In the genomic region with DNA sequence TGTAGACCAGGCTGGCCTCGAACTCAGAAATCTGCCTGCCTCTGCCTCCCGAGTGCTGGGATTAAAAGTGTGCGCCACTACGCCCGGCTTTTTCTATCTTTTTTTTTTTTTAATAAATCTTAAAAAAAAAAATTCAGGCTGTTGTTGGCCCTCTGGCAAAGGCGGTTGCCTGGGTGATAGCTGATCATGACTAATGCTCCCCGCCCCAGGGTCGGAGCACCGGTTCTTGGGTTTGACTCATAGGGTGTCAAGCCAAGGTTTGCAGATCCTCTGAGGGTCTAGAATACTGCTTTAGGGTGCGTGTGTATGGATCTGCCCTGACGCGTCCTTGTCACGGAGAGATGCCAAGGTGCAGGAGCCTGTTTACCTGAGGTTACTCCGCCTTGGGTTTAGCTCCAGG, we compare ENCODE assay signal across 24 mouse cellular contexts. TPM values are rescaled to one million over a fixed set of nuclear protein-coding genes. Genes with fewer than 3 reads are reported as not detected.
DNase-seq lines count a peak whose midpoint lies in the region; TF ChIP-seq lines count a peak whose summit lies in the region.
"Had no signal": no experiment of that assay in that cellular context is flagged by ENCODE, and none has a peak within 500 bp of the region (broad histone marks: within the 10 kb centered on the region; RNA-seq: fewer than 3 reads in every experiment).

No protein-coding gene starts in this region.

- H3K4me3 ChIP-seq in E14TG2a.4 (replicated peaks; ENCODE audit: low read length) = peak overlapping the region; percentile 67
- peak overlapping the region; percentile 48 to 59 for H3K4me3 ChIP-seq in ES-E14 (ENCODE audit: insufficient read depth in 1 of 2, low read depth in 1 of 2, low read length in 2 of 2, poor library complexity in 1 of 2, severe bottlenecking in 1 of 2)
- H3K4me3 ChIP-seq: embryonic facial prominence, embryonic 12.5 days; heart, adult 2 months; heart, embryonic 13.5 days; hindbrain, embryonic 12.5 days; kidney, embryonic 15.5 days; limb, embryonic 15.5 days; lung, embryonic 15.5 days; midbrain, embryonic 10.5 days had no signal

- H3K27ac ChIP-seq in ES-E14 (ENCODE audit: insufficient read depth, low read depth, low read length, poor library complexity, severe bottlenecking) = no peak overlapping the region
- H3K27ac ChIP-seq: embryonic facial prominence, embryonic 12.5 days; heart, adult 2 months; heart, embryonic 13.5 days; hindbrain, embryonic 12.5 days; kidney, embryonic 15.5 days; limb, embryonic 15.5 days; liver, embryonic 14.5 days; lung, embryonic 15.5 days; midbrain, embryonic 10.5 days had no signal

- in situ Hi-C loops in ES-E14 (cut with MboI; ENCODE audit: low sequenced_read_pairs in 2 of 2, unreplicated experiment in 2 of 2) = loop anchor here in 1 of 2 experiments (25.0 kb wide), 1 partner anchor 132 kb away; the partner anchor contains the start of gene C1galt1c1

- DNase-seq in ES-E14 (ENCODE audit: low read depth, low spot score) = no peak
- peak; percentile 79 for DNase-seq in adrenal gland, adult 2 months
- DNase-seq in adrenal gland, postnatal 4 days (ENCODE audit: low spot score in 2 of 2) = peak; percentile 4 to 8
- DNase-seq in cerebellum, adult 18-20 months = no peak
- DNase-seq in left cerebral cortex, adult 8-10 months (ENCODE audit: low spot score in 2 of 2) = no peak
- no peak for DNase-seq in cerebellum, adult 11-12 months
- DNase-seq: cerebellum, adult 11 months; cerebellum, postnatal 25 days; gastrocnemius, postnatal 36 days; heart, adult 2 months; heart, postnatal 14 days; kidney, postnatal 4 days; layer of hippocampus, adult 9-11 months; left cerebral cortex, postnatal 4 days; thymus, postnatal 4 days had no signal

- H3K9me3 ChIP-seq in E14TG2a.4 (ENCODE audit: low read length) (no peaks in the 10 kb centered on the region), ES-E14 (ENCODE audit: control insufficient read depth, insufficient read depth, low read depth, low read length) (no peaks in the 10 kb centered on the region)
- H3K9me3 ChIP-seq: embryonic facial prominence, embryonic 12.5 days; heart, embryonic 13.5 days; hindbrain, embryonic 12.5 days; kidney, embryonic 15.5 days; limb, embryonic 15.5 days; lung, embryonic 15.5 days; midbrain, embryonic 10.5 days had no signal

- H3K4me1 ChIP-seq in E14TG2a.4 (replicated peaks; ENCODE audit: low read depth, low read length) (peaks cover 3% of the 10 kb centered on the region; the same call in 1 of the 2 replicates), ES-E14 (ENCODE audit: control insufficient read depth in 2 of 2, insufficient read depth in 2 of 2, low read length in 2 of 2, poor library complexity in 1 of 2) (no peaks in the 10 kb centered on the region)
- H3K4me1 ChIP-seq: embryonic facial prominence, embryonic 12.5 days; heart, embryonic 13.5 days; hindbrain, embryonic 12.5 days; kidney, embryonic 15.5 days; limb, embryonic 15.5 days; lung, embryonic 15.5 days; midbrain, embryonic 10.5 days had no signal

- H3K9ac ChIP-seq in ES-E14 (ENCODE audit: insufficient read depth, low read depth, low read length, poor library complexity, severe bottlenecking) = peak overlapping the region; percentile 35; the same call in 1 of the 2 replicates
- H3K9ac ChIP-seq: embryonic facial prominence, embryonic 12.5 days; heart, embryonic 13.5 days; hindbrain, embryonic 12.5 days; kidney, embryonic 15.5 days; limb, embryonic 15.5 days; liver, embryonic 14.5 days; lung, embryonic 15.5 days had no signal

- no peak for TF ChIP-seq CTCF in E14TG2a.4 (conservative IDR thresholded peaks at IDR 0.05; ENCODE audit: low read length)

- H3K36me3 ChIP-seq in E14TG2a.4 (ENCODE audit: insufficient read depth, low read length) = no peaks in the 10 kb centered on the region
- H3K36me3 ChIP-seq in ES-E14 (ENCODE audit: control insufficient read depth, insufficient read depth, low read length, poor library complexity, severe bottlenecking) = no peaks in the 10 kb centered on the region
- H3K36me3 ChIP-seq: embryonic facial prominence, embryonic 12.5 days; heart, embryonic 13.5 days; hindbrain, embryonic 12.5 days; kidney, embryonic 15.5 days; limb, embryonic 15.5 days; lung, embryonic 15.5 days; midbrain, embryonic 10.5 days had no signal

- peaks cover 4% of the 10 kb centered on the region; the same call in 1 of the 2 replicates for H3K27me3 ChIP-seq in E14TG2a.4 (ENCODE audit: insufficient read depth, low read length)
- H3K27me3 ChIP-seq: embryonic facial prominence, embryonic 12.5 days; heart, embryonic 13.5 days; hindbrain, embryonic 12.5 days; kidney, embryonic 15.5 days; limb, embryonic 15.5 days; lung, embryonic 15.5 days had no signal

TF ChIP-seq in ES-E14, 5 proteins besides CTCF, POLR2A, EP300 and RAD21:
- TF ChIP-seq ZNF384 (IDR thresholded peaks at IDR 0.05; ENCODE audit: low read depth, low read length) (no peak), CHD2 (IDR thresholded peaks at IDR 0.05; ENCODE audit: low read depth, low read length) (no peak), MAFK (IDR thresholded peaks at IDR 0.05; ENCODE audit: insufficient read depth, low read depth, low read length) (no peak), ZC3H11A (IDR thresholded peaks at IDR 0.05; ENCODE audit: borderline replicate concordance, low read depth, low read length) (no peak), HCFC1 (IDR thresholded peaks at IDR 0.05; ENCODE audit: borderline replicate concordance, insufficient read depth, low read length) (no peak)
TF ChIP-seq in ES-E14: peak in this region for 0.

RNA-seq across cellular contexts. Expression of gene Lamp2, which starts 48.6 kb away (rescaled TPM):
- 33.1 and 34.0 TPM in 2 replicates for total RNA-seq in ES-E14 (2012; rRNA removed)
- total RNA-seq in adrenal gland, adult 2 months (2021) = 100 to 1,000 TPM; 264 to 266 TPM
- 22.5 and 32.0 TPM in 2 replicates for polyA plus RNA-seq in adrenal gland, adult 2 months (2012; rRNA removed)
- 100 to 1,000 TPM; 173 to 184 TPM for total RNA-seq in adrenal gland, postnatal 4 days (2021)
- 100 to 1,000 TPM in 2 of 4 experiments, 10 to 100 TPM in 2; 78.7 to 107 (median 95.4) TPM for total RNA-seq in left cerebral cortex, adult 8-10 months (2022)

Comparison
In these comparisons a context has a peak if more than half of its experiments do, and no peak if none do; other contexts are left out.
1. DNase-seq: peak in adrenal gland, adult 2 months (single experiment) and adrenal gland, postnatal 4 days (2 of 2); none in ES-E14 (single experiment), cerebellum, adult 18-20 months (0 of 2), left cerebral cortex, adult 8-10 months (0 of 2) and cerebellum, adult 11-12 months (single experiment).